Mouse (Mus musculus) megakaryocyte, embryonic 14.5 days (primary cell): Measurements from ENCODE around the gene H2al1j.
"Not testable (repeated sequence)": the region's sequence is repeated elsewhere in the genome, so short reads cannot be mapped to it uniquely, and the experiment has no call there.

Experiments
- FLI1 ChIP-seq: IDR thresholded peaks from 2 replicates; pipeline ENCODE4 v1.6.1; 2012; ENCODE audit warnings: low read length, inconsistent platforms, mixed read lengths
- GATA1 ChIP-seq: IDR thresholded peaks from 3 replicates; pipeline ENCODE4 v1.6.1; 2012; ENCODE audit warnings: mixed read lengths, low read length, inconsistent platforms, borderline replicate concordance

GRCm38 (mm10) chrX:11311634-11312033 is 16.0 kb upstream of the H2al1j start, which contains the start of gene H2al1e:
- not testable (repeated sequence) for TF ChIP-seq FLI1, GATA1
